Mouse (Mus musculus): ENCODE data around the gene Crygb.

Crygb gene

DNA sequence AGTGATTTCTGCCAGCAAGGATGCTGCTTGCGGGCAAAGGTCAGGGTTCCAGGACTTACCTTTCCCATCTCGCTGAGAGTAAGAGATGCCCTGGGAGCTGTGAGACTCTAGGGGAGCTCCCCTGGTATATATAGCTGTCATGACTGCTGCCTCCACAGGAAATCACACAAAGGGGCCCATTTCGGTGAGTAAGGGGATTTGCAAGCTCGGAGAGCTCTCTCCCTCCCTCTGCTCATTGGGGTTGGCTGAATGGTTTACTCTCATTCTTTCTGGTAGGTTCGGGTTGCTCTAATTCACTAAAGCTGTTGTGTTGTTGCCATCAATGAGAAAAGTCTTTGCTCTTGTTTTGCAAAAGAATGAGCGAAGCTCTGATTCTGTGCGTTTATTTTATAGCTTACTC lies at the start of gene Crygb:
Crygb (minus strand) TSS at position 101 of the 400 bp plus-strand sequence.
- in situ Hi-C loops (cut with MboI; ENCODE audit: unreplicated experiment in 2 of 2) = no loop called here

DNA sequence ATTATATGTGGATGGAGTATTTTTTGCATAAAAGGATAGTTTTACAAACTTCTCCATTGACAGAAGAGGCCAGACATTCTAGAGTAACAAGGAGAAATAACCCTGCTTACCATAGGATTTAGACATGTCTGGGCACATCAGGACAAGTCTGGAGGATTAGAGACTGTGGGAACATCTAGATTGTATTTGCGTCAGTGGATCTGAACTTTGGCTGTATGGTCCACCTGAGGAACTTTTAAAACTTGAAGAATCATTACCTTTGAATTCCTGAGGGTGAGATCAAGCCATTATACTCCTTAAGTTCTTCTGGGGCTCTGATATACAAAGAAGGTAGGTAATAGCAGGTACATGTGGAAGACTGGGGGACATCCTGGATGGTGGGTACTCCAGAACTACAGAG lies 49.6 kb upstream of the Crygb start:
- in situ Hi-C loops (cut with MboI; ENCODE audit: unreplicated experiment in 2 of 2) = no loop called here

DNA sequence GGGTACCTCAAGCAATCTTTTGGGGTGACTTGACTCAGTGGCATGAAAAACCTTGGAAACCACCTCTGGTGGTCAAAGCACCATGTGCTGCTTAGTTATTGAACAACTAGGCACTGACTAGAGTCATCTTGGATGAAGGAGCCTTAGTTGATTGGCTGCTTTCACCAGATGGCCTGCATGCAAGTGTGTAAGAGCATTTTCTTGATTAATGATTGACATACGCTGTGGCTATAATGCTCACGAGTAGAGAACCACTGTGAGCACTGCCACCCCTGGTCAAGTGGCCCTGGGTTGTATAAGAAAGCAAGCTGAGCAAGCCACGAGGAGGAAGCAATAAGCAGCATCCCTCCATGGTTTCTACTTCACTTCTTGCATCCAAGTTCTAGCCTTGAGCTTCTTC lies 48.1 kb upstream of the Crygb start:
- in situ Hi-C loops (cut with MboI; ENCODE audit: unreplicated experiment in 2 of 2) = no loop called here

DNA sequence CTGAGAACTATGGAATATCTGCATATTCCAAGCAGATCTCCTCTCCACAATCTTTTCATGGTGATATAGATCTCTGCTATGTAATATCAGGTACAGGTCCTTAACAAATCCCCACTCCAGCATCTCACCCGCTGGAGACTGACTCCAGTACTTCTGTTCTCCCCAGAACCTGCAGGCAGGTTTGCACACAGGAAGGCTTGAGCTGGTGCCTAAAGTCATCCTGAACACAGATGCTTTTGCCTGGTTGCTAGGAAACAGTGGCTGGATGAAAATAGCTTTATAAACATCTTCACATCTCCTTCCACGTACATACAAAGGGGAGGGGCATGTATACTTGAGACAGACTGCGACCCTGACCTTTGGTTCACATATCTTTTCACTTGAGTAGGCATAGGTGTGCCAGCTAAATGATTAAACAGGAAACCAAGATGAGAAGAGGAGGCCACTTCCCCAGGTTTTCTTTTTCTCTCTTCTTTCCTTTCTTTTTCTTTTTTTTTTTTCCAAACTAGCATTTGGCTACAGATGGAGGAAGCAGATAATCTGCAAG lies 47.6 kb upstream of the Crygb start:
- in situ Hi-C loops (cut with MboI; ENCODE audit: unreplicated experiment in 2 of 2) = no loop called here

DNA sequence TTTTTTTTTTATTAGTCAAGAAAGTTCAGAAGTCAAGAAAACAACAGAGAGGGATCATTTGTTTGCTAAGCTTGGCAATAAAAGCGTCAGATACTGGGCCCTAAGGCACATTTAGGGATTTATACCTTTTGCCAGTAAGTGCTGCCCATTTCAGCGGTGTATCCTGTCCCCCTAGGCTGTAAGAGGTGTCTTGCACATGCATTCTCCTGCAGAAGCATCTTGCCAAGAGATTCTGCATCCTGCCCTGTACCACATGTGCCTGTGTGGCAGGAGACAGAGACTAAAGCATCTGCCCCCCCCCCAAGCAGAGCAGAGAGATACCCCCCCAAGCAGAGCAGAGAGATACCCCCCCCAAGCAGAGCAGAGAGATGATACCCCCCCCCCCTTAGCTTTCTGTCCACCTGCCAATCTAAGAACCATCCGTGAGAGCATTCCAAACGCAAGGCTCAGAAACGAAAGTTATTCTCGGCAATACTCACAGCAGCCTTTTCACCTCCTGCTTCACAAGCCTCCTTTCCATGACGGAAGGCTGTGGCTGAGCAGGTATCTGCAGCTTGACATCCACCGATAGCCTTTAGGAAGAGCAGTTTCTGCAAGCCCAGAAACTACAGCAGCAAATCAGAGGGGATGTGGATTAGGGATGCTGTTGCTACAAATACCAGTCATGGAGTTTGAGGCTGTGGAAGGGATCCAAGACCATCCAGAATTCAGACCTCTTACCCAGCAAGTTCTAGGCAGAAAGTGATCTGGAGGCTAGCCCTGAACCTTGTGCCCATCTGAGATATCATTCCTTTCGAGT lies 40.7 kb upstream of the Crygb start, which contains the start of gene D630023F18Rik:
D630023F18Rik (minus strand) TSS at position 641 of the 799 bp plus-strand sequence.
- in situ Hi-C loops (cut with MboI; ENCODE audit: unreplicated experiment in 2 of 2) = loop anchor here in 1 of 2 experiments (25.0 kb wide), 1 partner anchor 265 kb away; no protein-coding TSS in a partner anchor

DNA sequence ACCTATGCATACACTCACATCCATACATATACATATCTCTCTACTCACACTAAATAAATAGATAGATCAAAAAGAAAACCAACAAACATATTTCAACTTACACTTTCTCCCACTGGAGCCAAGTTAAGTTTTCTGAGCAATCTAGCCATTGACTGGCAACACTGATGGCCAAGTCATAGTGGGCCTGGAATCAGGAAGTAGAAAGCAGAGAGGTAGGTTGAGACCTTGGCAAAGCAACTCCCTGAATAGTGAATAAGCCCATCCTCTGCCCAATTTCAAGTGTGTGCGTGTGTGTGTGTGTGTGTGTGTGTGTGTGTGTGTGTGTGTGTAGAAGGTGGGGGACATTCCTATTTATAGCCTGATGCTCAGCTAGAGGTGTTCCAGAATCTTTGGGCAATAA lies 37.4 kb upstream of the Crygb start, which contains the start of gene Gm28845:
Gm28845 (minus strand) TSS at position 121 of the 400 bp plus-strand sequence.
- in situ Hi-C loops (cut with MboI; ENCODE audit: unreplicated experiment in 2 of 2) = loop anchor here in 1 of 2 experiments (25.0 kb wide), 1 partner anchor 268 kb away; no protein-coding TSS in a partner anchor

DNA sequence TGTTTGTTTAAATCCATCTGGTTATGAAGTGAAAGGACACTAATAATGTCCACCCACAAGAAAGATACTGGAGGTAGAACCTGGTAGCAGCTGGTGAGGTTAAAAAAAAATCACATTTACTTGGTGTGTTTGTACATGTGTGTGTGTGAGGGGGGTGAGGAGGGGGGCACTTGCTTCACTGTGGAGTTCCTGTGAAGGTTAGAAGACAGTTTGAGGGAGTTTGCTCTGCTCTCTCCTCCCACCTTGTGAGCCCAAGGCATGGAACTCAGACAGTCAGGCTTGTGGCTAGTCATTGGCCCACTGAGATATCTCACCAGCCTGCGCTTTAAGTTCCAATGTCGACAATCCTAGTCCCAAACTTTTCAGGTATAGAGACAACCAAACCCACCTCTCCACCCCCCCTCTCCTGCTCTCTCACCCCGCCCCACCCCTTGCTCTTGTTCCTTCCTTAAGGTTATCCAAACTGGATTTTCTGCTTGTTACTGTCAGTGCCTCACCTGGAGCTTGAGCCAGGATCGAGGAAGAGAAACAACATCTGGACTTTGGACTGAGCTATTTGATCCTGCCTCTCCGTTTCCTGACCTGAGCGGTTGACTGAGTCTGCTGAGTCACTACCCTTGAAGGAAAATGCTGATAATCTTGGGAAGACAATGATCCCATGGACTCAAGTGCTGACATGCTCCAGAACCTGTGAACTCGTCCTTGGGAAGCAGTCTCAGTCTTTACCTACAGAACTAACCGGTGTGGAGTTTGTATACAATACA lies 36.2 kb upstream of the Crygb start:
- in situ Hi-C loops (cut with MboI; ENCODE audit: unreplicated experiment in 2 of 2) = loop anchor here in 1 of 2 experiments (25.0 kb wide), 1 partner anchor 269 kb away; no protein-coding TSS in a partner anchor

DNA sequence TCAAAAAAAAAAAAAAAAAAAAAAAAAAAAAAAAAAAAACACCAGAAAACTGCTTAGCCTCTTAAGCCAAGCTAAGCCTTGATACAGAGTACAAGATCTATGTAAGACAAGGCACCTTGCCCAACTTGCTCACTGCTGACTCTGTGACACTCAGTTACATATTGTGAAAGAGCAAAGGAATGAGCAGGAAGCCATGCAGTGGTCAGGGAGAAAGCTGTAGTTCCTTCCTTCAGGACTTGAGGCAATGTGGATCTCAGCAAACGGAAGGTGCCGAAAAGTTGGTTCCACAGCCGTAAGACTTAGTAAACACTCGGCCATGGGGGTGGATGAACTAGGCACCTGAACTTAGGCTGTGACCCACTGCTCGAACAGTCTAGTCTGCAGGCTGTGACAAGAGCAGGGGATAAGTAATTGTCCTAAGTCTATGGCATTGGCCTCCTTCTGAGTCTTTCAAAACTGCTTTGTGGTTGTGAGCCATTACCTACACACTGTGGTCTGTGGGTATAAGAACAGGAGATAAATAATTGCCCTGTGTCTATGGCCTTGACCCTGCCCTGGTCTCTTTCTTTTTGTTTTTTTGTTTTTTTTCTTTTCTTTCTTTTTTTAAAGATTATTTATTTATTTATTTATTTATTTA lies 31.6 kb upstream of the Crygb start:
- in situ Hi-C loops (cut with MboI; ENCODE audit: unreplicated experiment in 2 of 2) = loop anchor here in 1 of 2 experiments (5.0 to 25.0 kb wide), 2 partner anchors 64 to 274 kb away; no protein-coding TSS in a partner anchor

DNA sequence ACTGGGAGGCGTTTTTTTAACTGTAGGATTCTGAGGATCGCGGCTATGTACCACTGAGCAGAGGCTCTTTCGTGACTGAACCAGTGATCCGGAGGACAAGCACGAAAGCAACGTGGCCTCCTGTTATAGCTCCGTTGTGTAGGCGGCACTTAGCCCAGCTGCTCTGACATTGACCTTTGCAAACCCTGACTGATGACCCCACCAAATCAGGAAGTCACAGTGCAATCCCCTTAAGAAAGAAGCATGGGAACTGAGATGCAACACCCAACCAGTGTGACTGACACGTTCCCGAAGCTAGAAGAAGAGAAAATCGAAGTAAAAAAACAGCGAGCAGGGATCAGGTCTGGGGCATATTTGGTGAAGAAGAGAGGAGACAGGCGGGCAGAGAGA lies 30.7 kb upstream of the Crygb start:
- in situ Hi-C loops (cut with MboI; ENCODE audit: unreplicated experiment in 2 of 2) = loop anchor here in 1 of 2 experiments (5.0 to 25.0 kb wide), 2 partner anchors 64 to 274 kb away; no protein-coding TSS in a partner anchor

DNA sequence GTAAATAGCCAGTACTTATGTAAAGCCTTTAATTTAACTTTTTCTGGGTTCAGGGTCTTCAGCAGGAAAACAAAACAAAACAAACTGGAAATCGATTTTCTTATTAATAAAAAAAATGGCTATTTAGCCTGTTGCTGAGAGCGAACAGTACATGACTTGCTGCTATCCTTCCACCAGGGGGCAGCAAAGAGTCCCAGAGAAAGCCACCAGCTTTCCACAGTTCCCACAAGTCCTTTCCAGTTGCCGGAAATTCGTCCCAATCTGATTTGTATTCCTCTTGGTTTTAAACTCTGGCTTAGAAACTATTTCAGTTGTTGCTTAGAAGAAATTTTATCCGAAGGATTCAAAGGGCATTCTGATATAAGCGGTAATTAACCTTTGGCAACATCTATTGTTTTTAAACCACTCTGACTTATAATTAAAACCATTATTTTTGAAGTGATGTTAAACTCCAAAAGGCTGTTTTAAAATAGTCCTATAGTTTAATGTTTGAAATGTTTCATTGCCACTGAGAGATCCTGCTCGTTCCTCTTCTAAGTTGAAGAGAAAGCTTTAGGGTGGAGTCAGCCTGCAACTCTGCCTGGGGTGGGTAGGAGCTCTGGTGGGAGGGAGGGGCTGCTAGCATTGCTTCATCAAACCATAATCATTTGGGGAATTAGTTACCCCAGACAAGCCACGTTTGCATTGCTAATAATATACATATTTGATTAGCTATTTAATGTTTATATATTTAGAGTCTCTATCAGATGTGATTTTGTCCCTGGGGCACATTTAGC lies 30.1 kb upstream of the Crygb start:
- in situ Hi-C loops (cut with MboI; ENCODE audit: unreplicated experiment in 2 of 2) = loop anchor here in 1 of 2 experiments (5.0 to 25.0 kb wide), 2 partner anchors 65 to 275 kb away; no protein-coding TSS in a partner anchor

DNA sequence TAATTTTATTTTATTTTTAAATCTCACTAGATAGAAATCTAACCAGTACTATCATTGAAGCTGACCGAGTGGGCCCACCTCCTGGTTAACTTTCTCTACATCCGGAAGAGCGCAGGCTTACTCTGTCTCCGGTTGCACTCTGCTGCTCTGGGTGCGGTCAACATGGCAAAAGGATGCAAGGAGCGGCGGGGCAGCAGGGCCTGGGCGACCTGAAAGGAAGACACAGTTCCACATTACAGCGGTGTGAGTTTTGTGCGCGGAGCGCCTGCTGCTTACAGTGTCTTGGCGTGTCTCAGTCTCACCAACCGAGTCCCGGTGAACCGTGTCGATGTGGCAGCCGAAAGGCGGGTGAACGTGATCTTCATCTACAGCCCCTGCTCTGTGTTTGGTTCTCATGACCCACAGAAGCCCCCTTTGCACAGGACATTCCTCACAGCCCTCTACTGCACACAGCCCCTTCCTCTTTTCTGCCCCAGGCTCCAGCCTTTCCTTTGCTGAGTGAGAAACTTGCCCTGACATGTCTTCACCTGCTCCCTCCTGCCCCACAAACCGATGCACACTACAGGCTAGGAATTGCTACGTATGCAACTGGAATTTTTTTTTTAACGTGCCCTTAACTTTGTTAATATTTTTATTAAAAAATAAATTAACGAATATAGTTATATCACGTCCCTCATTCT lies 27.8 kb upstream of the Crygb start:
- in situ Hi-C loops (cut with MboI; ENCODE audit: unreplicated experiment in 2 of 2) = loop anchor here in 1 of 2 experiments (5.0 to 25.0 kb wide), 2 partner anchors 67 to 277 kb away; no protein-coding TSS in a partner anchor

DNA sequence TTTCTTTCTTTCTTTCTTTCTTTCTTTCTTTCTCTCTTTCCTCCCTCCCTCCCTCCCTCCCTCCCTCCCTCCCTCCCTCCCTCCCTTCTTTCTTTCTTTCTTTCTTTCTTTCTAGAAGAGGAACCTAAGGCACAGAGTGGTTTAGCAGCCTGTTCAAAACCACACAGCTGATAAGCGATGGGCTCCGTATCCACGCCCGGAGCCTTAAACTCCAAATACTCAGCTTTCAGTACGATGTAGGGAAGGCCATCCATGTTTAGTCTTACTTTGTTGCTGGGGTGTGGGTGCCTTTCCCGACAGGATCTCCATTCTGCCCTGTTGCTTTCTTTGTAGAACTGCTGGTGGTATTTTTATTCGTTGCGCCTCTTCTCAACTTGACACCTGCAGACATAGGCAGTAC lies 27.1 kb upstream of the Crygb start:
- in situ Hi-C loops (cut with MboI; ENCODE audit: unreplicated experiment in 2 of 2) = loop anchor here in 1 of 2 experiments (25.0 kb wide), 1 partner anchor 278 kb away; no protein-coding TSS in a partner anchor

DNA sequence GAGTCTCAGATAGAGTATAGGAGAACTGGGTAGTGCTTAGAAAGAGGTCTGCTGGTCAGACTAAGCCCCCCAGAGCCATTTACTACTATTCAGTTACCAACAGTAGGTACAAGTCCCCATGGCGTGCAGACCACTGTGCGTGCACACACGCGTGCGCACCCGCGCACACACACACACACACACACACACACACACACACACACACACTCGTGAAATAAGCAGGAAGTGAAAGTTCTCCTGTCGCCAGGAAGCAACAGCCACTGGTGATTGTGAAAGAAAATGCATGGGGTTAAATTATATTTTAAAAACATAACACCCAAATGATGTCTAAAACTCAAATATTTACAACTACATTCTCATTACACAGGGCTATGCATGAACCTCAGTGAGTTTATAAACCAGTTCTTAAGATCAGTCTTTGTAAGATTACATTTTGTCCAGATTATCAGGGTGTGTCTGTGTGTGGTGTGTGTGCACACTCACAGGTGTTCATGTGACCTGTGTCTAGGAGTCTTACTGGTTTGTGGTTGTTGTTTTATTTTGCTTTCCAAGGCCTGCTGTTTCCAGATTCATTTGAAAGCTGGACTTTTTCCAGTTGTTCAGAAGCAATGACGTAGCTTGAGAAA lies 25.7 kb upstream of the Crygb start:
- in situ Hi-C loops (cut with MboI; ENCODE audit: unreplicated experiment in 2 of 2) = loop anchor here in 1 of 2 experiments (25.0 kb wide), 1 partner anchor 280 kb away; no protein-coding TSS in a partner anchor

DNA sequence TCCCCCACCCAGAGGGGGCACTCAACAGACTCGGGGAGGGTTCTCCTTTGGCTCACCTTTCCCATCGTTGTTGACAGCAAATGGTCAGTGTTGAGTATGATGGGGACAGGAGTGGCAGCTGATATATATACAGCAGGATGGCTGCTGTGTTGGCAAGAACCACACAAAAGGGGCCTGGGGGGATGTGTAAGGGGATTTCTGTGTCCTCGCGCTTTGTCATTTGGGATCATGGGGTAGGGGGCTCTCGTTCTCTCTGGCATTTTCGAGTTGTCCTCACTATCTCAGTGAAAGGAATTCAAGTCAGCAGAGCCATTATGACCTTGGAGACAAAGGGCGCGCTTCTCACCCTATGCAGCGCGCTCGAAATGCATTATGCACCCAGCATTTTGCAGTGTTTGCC lies 21.2 kb upstream of the Crygb start, which contains the start of gene Cryga:
Cryga (minus strand) TSS at position 101 of the 400 bp plus-strand sequence.
- in situ Hi-C loops (cut with MboI; ENCODE audit: unreplicated experiment in 2 of 2) = loop anchor here in 1 of 2 experiments (25.0 kb wide), 1 partner anchor 284 kb away; no protein-coding TSS in a partner anchor

DNA sequence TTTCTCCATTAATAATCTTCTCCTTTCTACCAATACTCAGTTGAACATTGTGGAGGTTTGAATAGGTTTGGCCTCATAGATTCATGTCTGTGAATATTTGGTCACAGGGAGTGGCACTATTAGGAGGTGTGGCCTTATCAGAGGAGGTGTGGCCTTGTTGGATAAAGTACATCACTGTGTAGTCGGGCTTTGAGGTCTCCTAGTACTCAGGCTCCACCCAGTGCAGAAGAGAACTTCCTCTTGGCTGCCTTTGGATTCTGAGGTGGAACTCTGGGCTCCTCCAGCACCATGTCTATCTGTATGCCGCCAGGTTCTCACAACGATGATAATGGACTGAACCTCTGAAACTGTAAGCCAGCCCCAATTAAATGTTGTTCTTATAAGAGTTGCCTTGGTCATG lies 14.9 kb upstream of the Crygb start:
- in situ Hi-C loops (cut with MboI; ENCODE audit: unreplicated experiment in 2 of 2) = no loop called here

DNA sequence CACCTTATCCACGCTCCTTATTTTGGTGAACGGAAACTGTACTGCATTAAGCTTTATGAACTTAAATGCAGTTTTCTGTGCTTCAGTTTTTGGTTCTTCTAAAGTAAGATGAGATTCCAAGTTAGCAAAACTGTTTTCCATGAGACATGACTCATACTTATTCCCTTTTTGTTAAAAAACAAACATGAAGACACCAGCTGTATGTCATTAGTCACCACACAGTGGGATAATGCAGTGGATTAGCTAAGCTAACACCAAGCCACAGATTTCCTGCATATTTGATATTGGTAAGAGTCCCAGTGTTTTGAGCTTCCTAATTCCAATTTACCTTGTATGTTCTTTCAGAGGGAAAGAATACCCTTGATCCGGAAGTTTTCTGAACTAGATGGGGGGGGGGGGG lies 9.5 kb upstream of the Crygb start:
- in situ Hi-C loops (cut with MboI; ENCODE audit: unreplicated experiment in 2 of 2) = no loop called here

DNA sequence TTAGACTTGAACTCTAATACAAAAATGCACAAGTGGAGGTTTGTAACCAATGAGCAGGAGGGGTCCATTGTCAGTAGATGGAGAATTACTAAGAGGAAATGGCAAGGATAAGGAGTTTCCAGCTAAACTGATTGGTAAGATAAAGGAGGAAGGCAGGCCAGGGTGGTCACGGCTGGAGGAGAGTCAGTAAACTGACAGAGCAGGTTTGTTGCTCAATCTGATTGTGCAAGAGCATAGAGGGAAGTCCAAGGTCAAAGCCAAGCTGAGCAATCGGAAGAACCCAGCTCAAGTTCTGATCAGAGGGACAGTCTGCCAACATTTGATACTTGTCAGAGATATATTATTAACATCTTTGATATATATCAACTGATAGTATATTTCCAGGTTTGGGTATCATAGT lies 8.3 kb upstream of the Crygb start:
- in situ Hi-C loops (cut with MboI; ENCODE audit: unreplicated experiment in 2 of 2) = no loop called here

Data from v-Abl transformed pro-B cells (cell line).